Mouse (Mus musculus) ovary, postnatal 10 days (tissue): ENCODE measurements around the gene Sf3a3.

Source experiments
- DNase-seq: peaks from one replicate; pipeline ENCODE4 v3.0.0; 2022; ENCODE audit warnings: low spot score

Sf3a3 gene

DNA sequence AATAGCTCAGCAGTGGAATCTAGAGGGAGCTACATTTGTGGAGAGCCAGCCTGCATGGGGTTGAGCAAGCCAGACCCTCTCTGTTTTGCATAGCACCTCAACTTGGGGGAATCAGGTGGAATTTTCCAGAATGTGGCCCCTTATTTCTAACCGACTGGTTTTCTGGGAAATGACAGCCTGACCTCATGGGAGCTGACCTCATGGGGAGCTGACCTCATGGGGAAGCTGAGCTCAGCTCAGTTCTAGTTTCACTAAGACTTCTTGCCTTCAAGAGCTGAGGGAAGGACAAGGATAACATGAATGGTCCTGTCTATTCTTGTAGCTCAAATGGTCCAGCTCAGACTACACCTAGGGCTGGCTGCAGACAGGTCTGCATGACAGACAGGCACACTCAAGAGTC is 24.2 kb downstream of the Sf3a3 start:
- no peak for DNase-seq

DNA sequence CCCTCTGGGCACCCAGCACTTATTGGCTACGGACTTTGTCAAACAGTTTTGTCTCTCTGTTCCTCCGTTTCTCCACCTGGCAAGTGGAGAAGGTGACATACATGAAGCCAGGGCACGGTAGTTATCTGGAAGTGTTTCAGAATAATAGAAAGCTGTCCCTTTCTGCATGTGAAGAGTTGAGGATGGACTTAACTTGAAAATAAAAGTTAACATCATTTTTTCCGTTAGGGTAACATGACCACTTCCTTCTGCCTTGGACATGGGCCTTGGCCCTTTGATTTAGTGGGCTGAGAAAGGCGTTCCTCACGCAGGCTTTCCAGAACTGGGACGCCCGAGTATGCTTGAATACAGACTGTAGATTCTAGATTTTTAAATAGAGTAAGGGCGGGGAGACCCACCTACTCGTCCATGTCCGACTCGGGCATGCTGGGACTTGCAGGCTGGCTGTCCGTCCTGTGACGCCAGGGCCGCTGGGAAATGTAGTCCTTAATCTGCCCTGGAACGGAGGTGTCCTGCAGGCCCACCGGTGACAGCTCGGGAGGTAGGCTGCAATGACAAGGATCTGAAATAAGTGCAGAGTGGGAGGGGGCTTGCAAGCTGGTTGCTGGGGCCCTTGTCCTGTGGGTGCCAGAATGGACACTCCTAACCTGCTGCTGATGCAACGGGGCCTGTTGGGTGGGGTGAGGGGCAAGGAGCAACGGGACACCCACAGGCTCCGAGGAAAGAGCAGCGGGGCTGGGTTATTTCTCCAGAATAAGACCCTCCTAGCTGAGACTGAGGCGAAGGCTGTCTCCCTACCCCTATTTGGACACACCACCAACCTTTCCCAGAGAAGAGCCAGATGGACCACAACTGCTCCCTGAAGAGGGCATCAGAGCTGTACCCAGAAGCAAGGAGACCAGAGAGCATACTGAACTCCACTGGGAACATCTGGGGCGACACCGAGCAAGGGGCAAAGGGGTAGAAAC is 27.1 kb downstream of the Sf3a3 start, which contains the start of gene Inpp5b:
Gene Inpp5b, plus strand, starts transcription at position 475 of the 968 bp plus-strand sequence.
- peak; percentile 60 for DNase-seq

DNA sequence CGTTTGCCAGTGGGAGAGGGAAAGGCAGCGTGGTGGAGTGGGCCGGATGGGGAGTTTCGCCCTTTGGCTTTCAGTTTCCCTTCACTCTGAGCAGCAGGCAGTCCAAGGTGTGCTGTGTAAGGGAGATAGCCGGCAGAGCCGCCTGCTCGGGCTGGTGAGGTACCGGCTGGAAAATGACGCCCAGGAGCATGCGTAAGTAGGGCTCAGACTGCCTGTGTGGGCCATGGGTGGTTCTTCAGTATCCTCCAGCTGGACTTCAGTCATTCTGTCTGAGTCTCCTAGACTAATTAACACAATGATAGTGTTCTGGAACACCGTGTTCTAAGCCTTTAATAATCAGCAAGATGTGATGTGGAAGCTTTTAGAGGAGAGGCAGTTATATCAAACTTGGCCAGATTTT is 28.3 kb downstream of the Sf3a3 start:
- no peak for DNase-seq

DNA sequence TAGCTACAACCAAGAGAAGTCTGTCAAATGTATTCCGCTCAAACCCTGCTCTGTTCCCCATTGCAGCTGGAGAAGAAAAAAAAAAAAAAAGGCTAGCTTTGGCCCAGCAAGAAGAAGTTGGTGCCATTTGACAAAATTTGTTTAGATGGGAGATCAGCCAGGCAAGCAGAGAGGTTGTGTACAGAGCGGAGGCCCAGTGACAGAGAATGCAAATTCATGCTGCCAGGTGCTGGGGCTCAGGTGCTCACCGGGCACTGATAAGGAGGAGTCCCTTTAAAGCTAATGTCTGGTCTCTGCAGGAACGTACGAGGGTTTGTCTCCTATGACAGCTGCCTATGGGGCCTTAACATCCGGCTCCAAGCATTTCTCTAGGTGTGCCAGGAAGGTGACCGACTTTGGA is 32.0 kb downstream of the Sf3a3 start:
- no peak for DNase-seq

DNA sequence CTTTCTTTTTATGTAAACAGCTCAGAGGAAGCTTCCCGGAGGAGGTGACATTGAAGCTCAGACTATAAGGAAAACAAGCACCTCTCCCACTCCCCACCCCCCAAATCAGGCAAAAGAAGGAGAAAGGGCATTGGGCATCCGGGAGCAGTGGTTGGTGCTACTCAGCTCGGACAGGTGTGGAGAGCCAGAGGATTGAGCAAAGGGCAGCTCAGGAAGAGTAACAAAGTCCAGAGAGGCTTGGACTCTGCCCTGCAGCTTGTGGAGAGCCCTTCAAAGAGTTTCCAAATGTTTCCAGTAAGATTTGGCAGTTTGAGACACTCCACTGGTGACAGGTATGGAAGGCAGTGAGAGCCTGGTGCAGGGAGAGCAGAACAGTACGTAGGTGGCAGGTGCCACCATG is 33.3 kb downstream of the Sf3a3 start:
- no peak for DNase-seq

DNA sequence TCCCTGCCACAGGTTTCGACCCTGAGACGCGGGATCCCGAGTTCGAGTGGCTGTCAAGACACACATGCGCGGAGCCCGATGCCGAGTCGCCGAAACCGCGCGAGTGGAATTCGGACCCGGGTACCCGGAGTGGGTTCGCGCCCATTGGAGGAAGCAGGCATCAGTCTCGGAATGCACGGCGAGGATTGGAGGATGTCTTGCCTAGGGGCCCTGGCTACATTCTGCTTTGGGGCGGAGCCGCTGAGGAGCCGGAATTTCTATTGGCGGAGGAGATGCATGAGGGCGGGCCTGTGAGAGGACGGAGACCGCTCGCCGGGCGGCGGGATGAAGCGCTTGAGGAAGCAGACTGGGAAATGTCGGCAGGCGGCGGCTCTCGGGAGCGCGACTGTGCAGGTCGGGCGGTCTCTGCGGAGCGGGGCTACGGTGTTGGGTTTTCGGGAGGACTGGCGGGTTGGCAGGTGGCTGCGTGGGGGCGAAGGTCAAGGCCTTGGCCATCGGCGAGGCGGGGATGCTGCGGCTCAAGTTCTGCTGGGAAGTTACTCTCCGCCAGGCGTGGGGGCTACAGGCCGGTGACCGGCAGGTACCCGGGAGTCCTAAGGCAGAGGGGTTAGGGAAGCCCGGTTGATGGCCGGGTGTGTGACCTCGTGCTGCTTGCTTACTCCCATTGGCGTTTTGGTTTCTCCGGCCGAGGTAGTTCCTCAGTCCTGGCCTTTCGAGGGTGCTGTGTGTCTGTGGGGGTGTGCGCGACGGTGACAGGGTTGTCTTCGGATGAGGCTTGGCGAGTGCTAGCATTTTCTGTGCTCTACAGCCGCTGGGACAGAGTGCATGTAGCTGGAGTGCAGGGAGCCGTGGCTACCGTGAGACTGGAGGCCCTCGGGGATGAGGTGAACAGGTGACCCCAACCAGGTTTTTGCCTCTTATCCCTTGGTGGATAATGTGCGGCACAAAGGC is 37.0 kb downstream of the Sf3a3 start:
- peak; percentile 97 for DNase-seq

DNA sequence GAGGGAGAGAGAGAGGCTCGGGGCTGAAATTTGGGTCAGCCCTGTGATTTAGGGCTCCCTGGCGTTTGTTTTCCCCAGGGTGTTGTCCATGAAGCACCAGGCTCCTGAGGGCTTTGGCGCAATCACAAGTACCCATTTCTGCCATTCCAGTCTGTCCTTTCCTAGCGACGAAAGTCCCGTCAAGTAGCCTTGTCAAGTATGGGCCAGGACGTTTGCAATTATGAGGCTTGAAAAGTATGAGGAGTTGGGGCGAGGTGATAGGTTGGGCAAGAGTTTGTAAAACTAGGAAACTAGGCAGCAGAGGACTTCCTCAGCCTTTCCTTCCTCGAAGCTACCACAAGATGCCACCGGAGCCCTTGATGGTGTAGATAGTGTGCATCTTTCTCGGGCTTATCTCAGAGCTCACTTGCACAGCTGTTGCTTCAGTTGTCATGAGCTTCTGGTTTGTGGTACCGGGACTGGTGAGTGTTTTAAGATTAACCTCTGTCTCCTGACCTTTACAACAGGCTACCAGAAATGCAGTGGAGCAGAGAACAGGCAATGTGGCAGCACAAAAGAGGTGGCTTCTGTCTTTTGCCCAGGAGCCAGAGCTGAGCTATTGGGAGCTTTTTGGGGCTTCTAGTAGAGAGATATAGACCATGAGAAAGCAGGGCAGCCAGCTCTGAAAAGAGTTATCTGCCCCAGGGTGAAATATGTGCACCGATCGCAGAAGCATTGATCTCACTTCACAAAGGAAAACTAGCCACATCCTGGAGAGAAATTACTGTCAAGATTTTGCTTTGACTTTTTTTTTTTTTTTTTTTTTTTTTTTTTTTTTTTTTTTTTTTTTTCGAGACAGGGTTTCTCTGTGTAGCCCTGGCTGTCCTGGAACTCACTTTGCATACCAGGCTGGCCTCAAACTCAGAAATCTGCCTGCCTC is 38.0 kb downstream of the Sf3a3 start:
- DNase-seq = no peak

DNA sequence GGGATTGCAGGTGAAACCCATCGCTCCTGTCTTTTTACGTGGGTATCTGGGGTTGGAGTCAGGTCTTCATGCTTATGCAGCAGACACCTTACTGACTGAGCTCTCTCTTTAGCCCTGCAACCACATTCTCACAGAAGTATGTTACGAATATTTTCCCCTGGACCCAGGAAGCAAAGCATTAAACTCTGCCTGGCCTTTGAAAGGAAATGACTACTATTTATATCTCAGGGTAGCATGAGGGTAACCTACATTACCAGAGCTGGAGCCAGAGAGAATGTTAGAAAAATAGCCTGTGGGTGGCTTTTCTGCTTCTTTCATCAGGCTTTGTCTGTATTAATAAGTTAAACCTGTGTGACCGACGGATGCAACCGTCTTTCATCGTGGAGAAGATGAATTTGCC is 41.0 kb downstream of the Sf3a3 start:
- DNase-seq = no peak

DNA sequence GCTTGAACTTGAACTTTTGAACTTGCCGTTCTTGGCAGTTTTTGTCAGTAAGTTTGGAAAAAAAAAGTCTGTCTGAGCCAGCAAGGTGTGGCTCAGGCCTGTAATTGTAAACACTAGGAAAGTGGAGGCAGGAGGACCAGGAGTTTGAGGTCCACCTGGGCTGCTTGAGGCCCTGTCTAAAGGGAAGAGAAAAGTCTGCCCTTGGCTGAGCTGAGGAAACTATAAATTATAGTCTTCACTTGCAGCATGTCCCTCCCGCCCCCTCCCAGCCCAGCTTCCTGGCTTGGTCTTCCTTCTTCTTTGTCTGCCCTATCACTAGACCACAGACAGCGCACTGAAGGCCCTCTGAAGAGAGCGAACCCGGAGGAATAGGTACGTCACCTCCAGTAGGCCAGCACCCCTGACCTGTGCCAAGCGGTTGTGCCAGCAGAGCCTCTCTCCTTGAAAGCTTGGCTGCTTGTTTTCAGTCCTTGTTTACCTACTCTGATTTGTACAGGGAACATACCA is 44.8 kb downstream of the Sf3a3 start:
- no peak for DNase-seq

DNA sequence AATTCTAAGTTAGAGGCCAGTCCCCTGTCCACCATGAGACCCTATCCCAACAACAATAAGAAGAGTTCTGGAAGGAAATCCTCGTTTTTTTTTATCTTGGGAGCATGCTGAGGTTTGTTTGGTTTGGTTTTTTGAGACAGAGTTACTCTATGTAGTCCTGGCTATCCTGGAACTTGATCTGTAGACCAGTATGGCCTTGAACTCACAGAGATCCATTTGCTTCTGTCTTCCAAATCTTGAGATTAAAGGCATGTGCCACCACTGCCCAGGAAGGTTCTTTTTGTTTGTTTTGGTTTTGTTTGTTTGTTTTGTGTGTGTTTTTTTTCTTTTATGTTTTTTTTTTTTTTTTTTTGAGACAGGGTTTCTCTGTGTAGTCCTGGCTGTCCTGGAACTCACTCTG is 46.6 kb downstream of the Sf3a3 start:
- DNase-seq = no peak

DNA sequence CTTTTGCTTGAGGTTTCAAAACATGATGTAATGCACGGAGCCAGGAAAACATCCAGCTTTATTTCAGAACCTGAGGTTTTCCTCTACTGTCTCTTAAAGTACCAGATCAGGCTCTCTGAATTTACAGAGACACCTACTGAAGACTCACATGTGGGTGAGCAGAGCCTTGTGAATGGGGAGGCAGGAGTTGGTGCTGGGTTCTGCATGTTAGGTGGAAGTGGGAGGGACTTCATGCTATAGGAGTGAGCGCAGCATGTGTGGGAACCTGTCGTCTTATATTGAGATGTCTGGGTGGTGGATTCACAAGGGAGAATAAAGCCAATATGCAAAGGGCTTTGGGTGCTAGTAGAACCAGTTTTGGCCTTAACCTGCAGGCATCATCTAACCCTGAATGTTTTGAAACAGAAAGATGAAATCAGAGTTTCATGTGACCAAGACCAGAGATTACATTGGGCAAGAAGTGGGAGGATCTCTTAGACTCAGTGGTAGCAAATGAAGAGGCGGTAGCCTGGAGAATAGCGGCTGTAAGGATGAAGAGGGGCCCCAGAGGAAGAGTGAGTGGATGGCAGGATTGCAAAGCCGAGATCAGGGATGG is 48.4 kb downstream of the Sf3a3 start:
- no peak for DNase-seq

DNA sequence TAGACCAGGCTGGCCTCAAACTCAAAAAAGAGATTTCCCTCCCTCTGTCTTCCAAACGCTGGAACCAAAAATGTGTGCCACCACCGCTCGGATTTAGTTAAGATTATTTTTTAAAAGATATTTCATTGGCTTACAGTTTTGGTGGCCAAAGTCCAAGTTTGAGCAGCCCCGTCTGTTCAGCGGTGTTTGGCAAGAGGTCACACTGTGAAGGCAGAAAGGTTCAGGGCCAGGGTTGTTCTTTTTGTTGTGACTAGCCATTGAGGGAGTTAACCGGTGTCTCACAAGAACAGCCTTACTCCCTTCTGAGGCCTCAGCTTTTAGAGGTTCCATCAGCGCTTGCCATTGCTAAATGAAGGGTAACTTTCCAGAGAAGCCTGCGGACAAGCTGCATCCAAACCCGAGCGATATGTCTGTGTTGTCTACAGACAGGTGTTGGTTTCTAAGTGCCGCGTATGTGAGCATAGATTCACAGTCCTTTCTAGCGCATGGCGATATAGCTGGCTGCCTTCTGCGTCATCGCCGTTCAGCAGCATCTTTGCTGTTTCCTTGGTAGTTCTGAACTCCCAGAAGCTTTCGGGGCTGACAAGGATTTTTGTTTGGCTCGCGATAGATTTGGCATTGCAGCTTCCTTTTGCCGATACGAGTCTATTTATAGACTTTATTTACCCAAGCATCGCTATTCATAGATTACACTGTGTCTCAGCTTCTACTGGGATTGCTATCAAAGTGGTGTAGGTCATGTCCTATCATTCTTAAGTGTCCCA is 51.4 kb downstream of the Sf3a3 start:
- DNase-seq = no peak

DNA sequence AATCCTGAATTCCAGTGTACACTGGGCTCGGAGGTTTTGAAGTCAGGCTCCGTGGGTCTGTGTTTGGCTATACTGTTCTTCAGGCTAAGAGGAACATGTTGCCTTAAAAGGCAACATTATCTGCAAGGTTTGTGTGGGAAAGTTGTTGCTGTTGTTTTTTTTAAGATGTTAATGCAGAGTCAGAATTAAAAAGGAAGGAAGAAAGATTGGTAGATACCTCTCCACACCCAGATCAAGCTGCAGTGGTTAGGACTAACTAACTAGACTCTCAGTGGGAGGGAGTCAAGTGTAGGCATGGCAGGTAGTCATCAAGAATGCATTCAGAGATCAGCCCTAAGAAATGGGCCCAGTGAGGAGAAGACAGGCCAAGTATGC is 52.0 kb downstream of the Sf3a3 start:
- no peak for DNase-seq

DNA sequence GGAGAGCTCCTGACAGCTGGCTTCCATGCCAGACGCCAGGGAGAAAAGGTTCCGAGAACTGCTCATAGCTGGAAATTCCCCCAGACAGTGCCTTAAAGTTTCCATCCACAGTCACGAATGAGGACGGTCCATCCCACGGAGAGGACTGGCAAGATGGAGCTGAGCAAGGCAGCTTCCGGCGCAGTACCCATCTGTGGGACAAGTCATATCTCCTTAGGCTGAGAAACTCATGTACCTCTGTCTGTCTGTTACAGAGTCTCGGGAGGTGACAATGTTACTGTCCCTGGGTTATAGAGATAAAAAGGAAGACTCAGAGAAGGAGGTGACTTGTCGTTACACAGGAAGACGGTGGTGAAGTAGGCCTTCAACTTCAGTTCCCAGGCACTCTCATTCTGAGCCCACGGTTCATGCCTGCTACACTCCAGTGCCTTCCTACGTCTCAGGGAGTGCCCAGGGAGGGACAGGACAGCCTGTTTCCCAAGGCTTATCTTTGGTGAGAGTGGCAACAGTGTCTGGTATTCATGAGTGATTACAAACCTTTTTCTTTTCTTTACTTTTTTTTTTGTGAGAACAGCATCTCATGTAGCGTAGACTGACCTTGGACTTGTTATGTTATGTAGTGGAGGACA is 54.5 kb downstream of the Sf3a3 start:
- DNase-seq = no peak

DNA sequence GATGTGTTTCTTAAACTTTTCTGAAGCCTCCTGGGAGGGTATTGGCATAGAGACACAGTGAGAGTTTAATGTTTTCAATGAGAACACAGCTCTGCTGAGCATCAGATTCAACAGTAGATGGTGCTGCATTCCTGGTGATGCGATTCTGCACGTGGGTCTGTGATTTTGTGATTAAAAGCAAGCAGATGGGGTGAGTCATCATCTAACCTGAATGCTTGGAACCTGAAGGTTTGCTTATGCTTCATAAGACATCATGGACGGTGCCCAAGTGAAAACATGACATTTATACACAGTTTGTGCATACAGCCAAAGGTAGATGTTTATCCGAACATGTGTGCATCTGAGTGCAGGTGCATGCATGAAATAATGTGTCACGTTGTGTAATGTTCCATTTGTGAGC is 56.0 kb downstream of the Sf3a3 start:
- DNase-seq = no peak

DNA sequence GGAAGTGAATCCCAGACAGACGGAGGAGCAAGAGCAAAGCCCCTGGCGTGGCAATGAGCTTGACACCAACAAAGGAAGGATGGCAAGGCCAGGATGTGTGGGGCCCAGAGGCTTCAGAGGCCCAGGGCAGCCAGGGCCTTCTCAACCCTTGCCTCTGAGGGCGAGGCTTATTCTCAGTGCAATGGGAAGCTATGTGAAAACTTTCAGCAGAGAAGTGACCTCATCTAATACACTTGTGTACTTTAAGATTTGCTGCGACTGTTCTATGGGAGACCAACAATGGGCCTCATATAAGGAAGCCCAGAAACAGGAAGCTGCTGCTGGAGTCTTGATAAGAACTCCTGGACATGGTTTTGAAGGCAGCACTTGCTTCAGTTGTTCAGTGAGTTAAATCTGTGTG is 57.5 kb downstream of the Sf3a3 start:
- no peak for DNase-seq

DNA sequence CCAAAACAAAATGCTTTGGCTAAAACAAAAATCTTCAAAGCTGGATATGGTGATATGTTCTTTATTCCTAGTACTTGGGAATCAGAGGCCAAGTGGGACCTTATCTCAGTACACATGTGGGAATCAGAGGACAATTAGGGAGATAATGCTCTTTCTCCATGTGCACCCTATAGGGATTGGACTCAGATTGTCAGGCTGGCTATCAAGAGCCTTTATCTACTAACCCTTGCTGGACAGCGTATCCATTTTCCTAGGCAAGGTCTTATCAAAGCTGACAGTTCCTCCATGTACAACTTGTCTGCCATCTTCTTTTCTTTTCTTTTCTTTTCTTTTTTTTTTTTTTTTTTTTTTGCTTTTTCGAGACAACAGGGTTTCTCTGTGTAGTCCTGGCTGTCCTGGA is 58.9 kb downstream of the Sf3a3 start:
- DNase-seq = no peak

DNA sequence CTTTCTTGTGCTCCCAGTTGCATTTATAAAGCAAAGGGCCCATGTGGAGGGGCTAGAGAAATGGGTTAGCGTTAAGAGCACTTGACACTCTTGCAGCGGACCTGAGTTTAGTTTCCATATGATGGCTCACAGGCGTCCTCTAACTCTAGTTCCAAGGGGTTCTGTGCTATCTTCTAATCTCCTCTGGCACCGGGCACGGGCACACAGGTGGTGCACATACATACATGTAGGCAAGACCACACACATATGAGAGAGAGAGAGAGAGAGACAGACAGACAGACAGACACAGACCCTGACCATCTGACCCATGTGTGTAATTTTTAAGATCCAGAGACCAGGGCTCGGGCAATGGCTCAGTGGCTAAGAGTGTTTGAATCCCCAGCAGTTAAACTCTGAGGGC is 59.4 kb downstream of the Sf3a3 start:
- DNase-seq = no peak

DNA sequence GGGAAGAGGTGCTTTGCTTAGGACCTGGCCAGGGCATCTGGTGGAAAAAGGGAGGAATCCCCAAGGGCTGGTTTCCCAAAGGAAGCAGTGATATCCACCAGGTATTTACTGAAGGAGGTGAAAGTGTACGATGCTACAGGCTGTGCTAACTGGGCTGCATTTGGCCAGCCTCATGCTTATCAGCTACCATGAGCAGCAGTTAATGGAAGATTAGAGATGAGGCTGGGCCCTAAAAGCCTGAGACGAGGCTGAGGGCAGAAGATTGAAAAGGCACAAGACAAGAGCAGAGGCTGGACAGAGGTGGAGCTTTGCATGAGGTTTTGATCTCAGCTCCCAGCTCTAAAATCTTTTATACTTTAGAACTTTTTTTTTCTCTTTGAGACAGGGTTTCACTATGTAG is 59.9 kb downstream of the Sf3a3 start:
- no peak for DNase-seq

DNA sequence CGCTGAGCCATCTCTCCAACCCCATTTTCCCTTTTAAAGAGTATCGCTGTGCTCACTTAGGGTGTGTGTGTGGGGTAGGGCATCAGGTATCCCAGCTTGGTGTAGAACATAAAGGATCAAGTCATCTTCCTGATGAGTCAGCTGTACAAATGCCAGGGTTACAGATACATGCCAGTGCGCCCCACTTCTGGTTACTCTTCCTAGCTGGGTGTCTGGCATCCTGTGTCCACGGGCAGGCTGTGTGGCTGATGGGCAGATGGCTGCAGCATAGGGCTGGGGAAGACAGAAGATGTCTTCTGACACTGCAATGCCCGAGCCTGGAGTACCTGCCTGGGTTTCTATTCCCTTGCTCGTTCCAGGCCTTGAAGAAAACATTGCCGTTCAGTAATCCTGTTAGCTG is 66.8 kb downstream of the Sf3a3 start:
- no peak for DNase-seq
